Mouse (Mus musculus) inflammation-experienced regulatory T-cells, adult 6 months (primary cell): ENCODE data around the gene C87436. TPM values are rescaled to one million over a fixed set of nuclear protein-coding genes. Genes with fewer than 3 reads are reported as not detected.

Experiments used
- ATAC-seq: one replicate; pipeline ENCODE4 v1.8.0; 2017
- polyA plus RNA-seq, 3 experiments: library from polyadenylated mRNA; unstranded; fragments of 100-300 nt; shearing (Covaris generic); gene quantifications; one replicate each; pipeline ENCODE4 v1.2.1; 2017

C87436 gene
- 10 to 100 TPM; 20.2 to 39.5 (median 34.5) TPM for polyA plus RNA-seq

- ATAC-seq = peak; percentile 89
Observed at GRCm38 (mm10) chr6:86438272-86439118, at the start of gene C87436. TSS of gene C87436 (plus strand) at chr6:86438374.

- no peak for ATAC-seq
Observed at GRCm38 (mm10) chr6:86388461-86388860, 49.7 kb upstream of the C87436 start.

GRCm38 (mm10) chr6:86391326-86391725, 46.8 kb upstream of the C87436 start:
- ATAC-seq = no peak

- no peak for ATAC-seq
Observed at GRCm38 (mm10) chr6:86393187-86393586, 45.0 kb upstream of the C87436 start.

- no peak for ATAC-seq
Observed at GRCm38 (mm10) chr6:86394078-86394720, 44.0 kb upstream of the C87436 start.

- no peak for ATAC-seq
Observed at GRCm38 (mm10) chr6:86395021-86395420, 43.2 kb upstream of the C87436 start.

- ATAC-seq = no peak
Observed at GRCm38 (mm10) chr6:86395969-86396368, 42.2 kb upstream of the C87436 start.

GRCm38 (mm10) chr6:86396581-86397256, 41.5 kb upstream of the C87436 start, which contains the start of gene Pcyox1:
TSS of gene Pcyox1 (minus strand) at chr6:86397154.
- peak; percentile 69 for ATAC-seq

- peak; percentile 12 for ATAC-seq
Observed at GRCm38 (mm10) chr6:86397257-86397980, 40.8 kb upstream of the C87436 start.

- ATAC-seq = no peak
Observed at GRCm38 (mm10) chr6:86398986-86399385, 39.2 kb upstream of the C87436 start.

GRCm38 (mm10) chr6:86399995-86400394, 38.2 kb upstream of the C87436 start:
- ATAC-seq = no peak

- peak; percentile 63 for ATAC-seq
Observed at GRCm38 (mm10) chr6:86400972-86401371, 37.2 kb upstream of the C87436 start.

- no peak for ATAC-seq
Observed at GRCm38 (mm10) chr6:86402681-86403607, 35.2 kb upstream of the C87436 start.

GRCm38 (mm10) chr6:86403728-86404099, 34.5 kb upstream of the C87436 start:
- peak; percentile 47 for ATAC-seq

- peak; percentile 87 for ATAC-seq
Observed at GRCm38 (mm10) chr6:86404100-86404861, 33.9 kb upstream of the C87436 start, which contains the start of gene Tia1. TSS of gene Tia1 (plus strand) at chr6:86404219.

GRCm38 (mm10) chr6:86404996-86405395, 33.2 kb upstream of the C87436 start:
- ATAC-seq = no peak

GRCm38 (mm10) chr6:86406306-86406705, 31.9 kb upstream of the C87436 start:
- no peak for ATAC-seq

GRCm38 (mm10) chr6:86418711-86419110, 19.5 kb upstream of the C87436 start:
- no peak for ATAC-seq

- no peak for ATAC-seq
Observed at GRCm38 (mm10) chr6:86419239-86419638, 18.9 kb upstream of the C87436 start.

- ATAC-seq = peak; percentile 58
Observed at GRCm38 (mm10) chr6:86420491-86420890, 17.7 kb upstream of the C87436 start.

- no peak for ATAC-seq
Observed at GRCm38 (mm10) chr6:86426358-86426757, 11.8 kb upstream of the C87436 start, which contains the start of gene Gm44790. TSS of gene Gm44790 (plus strand) at chr6:86426658.
